Mouse (Mus musculus): ENCODE data around the gene Caln1. TPM values are rescaled to one million over a fixed set of nuclear protein-coding genes. Genes with fewer than 3 reads are reported as not detected.

Gene Caln1
- total RNA-seq, 2 experiments from 2014 or later: not detected

DNA sequence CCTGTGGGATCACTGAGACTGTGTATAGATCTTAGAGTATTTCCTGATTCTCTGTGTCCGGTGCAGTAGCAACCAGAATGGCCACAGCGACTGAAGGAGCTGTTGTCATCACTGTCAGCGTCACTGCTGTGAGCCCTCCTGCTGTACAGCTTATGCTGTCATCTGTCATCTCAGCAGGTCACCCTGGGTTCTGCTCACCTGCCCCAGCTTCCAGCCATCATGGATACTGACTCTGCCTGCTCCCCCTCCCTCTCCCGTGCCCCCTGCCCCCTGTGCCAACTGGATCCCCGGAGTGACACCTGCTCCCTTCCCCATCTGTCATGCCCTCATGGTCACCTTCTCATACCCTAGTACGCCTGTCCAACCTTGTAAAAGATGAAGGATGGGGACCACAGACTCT lies 332.5 kb downstream of the Caln1 start:
- DNase-seq: no peak

DNA sequence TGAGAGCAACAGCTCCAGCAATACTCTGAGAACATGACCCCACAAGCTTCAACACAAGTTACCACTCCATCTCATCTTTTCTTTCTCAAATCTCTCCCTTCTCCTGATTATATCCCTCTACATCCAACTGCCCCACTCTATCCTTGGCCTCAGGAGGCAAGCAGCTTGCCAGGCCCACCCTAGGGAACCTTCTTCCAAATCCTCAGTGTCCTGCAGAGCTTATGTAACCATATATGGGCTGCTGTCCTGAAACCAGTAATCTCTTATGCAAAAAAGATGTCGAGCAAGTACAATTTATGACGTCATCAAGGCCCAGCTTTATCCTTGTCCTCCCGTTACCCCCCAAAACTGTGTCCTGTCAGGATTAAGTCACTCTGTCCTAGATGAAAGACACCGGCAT lies 333.1 kb downstream of the Caln1 start:
- DNase-seq: no peak

DNA sequence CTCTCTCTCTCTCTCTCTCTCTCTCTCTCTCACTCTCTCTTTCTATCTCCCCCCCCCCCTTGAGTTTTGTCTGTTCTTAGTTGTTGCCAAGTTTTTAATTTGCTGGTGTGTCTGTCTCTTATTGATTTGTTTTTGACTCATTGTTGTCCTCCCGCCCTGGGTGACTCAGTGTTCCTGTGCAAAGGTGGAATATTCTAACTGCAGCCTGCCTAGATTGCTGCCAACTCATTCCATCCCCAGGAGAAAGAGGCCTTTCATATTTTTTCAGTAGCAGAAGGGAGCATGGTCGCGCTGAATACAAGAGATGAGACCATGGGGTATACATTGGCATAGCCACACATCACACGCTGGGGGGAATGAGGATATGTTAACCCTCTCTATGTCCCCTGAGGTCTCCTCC lies 335.6 kb downstream of the Caln1 start:
- no peak for DNase-seq

DNA sequence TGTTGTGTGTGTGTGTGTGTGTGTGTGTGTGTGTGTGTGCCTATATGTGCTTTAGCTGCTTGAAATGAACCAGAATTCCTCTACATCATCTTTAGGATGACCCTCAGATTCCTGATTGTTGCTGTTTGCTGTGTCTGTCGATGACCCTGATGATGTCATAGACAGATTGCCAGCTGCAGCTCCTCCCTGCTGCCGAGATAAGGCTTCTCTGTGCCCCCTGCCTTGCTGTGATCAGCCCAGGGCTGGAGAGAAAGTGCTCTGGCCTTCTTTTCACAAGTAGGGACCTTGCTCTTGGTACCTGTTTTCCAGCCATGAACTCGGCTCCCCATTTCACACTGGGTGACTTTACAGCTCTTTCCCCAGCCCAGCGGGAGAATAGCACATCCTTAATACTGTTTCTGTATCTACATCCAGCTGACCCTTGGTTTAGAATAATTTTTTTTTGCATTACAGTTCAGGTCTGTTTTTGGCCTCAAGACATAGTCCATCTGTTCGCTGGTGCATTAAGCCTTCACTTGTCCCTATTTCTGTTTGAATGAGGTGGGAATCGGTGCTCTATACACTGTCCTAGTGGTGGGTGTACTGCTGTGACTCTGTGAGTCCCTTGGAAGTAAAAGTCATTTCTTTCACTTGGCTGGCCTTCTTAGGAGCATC lies 337.1 kb downstream of the Caln1 start:
- no peak for DNase-seq

DNA sequence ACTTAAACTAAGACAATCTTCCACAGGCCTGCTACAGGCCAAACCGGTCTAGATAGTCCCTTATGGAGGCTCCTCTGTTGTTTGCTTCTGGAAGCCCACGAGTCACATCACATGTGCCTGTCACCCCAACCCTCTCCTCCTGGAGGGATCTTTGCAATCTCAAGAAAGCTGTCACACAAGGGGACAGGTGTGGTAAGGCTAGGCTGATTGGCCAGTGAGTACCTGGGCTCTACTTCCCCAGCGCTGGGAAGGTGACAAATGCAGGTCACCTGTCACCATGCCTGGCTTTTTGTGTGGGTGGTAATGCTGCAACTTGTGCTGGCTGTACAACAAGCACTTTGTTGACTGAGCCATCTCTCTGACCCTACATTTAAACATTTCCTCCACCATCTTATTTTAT lies 338.5 kb downstream of the Caln1 start:
- no peak for DNase-seq

DNA sequence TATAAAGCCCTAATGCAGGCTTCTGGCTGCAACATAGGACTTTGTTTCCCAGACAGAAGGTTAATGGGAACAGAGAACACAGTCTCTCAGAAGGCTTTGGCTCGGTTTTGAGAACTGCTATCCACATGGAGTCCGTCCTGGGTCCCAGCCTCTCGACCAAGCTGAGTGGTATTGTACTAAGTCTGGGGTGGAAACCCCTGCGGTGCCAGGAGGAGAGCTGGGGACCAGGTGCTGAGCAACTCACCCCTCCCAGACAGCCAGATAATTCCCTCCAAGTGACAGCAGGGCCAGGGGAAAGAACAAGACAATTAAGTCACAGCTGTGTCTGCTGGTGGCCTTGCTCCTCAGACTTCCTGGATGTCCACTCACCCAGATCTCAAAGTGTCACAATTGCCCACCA lies 339.4 kb downstream of the Caln1 start:
- DNase-seq: no peak

DNA sequence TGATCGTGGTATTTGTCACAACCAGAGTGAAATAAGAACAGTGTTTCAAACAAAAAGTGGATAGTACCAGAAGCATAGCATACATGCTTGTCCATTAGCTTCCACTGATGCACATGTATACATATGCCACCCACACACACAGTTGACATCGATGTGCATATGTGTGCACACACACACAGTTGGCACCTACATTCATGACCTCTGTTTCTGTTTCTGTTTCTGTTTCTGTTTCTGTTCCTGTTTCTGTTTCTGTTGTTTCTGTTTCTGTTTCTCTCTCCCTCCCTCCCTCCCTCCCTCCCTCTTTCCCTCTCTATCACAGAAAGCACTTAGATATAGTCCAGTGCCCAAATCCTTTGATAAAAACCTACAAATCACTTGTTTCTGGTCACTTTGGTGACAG lies 342.4 kb downstream of the Caln1 start:
- DNase-seq: no peak

DNA sequence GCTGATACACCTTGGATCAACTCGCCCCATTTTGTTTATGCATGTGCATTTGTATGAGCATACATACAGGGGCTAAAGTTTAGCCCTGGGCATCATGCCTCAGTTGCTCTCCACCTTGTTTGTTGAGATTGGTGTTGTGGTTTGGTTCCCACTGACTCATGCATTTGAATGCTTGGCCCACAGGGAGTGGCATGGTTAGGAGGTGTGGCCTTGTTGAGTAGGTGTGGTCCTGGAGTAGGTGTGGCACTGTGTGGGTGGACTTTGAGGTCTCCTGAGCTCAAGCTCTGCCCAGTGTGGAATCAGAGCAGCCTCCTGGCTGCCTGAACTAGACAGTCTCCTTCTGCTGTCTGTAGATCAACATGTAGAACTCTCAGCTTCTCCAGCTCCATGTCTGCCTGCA lies 343.0 kb downstream of the Caln1 start:
- DNase-seq: no peak

DNA sequence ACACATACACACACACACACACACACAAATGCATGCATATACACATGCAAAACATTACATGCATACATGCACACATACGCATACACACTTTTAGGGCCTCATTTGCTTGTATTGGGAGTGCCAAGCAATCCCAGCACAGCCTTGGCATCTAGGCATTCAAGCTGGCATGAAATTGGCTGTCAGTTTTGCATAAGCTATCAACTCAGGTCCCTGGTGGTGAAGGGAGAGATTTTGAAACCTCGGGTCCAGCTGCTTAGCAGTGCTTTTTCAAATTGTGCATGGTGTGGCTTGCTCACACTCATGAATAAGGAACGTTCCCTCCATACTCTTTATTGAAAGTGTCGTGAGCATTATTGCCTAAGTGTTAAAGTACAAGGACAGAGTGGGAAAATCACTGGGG lies 345.9 kb downstream of the Caln1 start:
- DNase-seq: no peak

DNA sequence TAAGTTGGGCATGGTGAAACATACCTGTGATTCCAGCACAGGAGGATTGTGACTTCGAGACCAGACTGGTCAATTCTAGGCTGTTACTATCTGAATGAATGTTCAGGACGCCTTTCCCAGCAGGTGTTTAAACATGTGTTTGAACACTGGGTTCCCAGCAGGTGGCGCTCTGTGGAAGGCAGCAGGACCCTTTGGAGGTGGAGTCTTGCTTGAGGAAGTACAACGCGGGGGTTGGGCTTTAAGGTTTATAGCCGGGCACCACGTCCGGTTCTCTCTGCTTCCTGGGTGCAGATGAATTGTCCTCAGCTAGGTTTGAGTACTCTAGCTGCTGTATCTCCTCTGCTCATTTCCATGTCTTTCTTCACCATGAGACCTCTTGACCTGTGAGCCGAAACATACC lies 349.1 kb downstream of the Caln1 start:
- peak; percentile 8 for DNase-seq

DNA sequence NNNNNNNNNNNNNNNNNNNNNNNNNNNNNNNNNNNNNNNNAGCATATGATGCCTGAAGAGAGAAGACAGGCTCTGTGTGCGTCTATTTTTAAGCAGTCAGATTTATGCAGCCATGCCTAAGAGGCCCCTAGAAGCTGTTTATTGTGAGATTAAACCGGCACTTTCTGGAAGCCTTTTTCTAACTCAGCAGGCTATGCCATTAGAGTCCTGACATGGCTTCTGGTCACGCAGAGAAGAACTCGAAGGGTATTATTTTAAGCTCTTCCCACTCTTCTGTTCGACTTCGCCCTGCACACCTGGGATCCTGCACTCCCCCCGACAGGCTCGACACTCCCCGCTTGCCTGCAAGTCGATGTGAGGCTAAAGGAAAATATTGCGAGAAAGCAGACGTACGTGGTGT lies 372.9 kb downstream of the Caln1 start:
- DNase-seq: no peak

DNA sequence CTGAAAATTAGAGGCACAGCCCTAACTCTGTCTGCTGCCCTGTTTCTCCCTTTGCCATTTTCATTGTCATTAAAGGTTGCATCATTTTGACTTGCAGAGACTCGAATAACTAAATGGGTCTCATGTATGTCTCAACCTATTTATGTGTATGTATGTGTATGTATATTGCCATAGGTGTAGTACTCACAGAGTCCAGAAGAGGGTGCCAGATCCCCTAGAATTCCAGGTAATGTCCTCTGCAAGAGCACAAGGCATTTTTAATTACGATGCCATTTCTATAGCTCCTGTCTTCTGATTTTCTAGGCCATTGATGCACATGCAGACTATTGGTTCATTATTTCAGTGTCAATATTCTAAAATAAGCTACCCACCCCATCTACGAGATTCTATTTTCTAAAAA lies 388.3 kb downstream of the Caln1 start:
- DNase-seq: peak; percentile 7

DNA sequence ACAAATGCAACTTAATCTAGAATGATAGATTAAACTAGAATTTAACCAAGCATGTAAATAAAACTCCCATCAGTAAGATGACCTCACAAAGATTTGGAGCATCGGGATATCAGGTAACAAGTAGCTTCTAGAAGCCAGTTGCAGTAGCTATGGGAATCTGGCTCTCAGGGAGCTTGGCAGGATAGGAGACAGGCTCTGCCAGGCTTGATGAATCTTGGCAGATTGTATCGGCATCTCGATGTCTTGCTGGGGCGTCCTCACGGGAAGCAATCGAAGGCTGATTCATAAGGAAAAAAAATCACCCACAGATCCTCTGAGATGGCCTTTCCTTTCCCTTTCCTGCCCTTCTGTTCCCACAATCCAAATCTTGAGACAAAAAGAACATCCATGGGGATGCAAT lies 396.5 kb downstream of the Caln1 start:
- no peak for DNase-seq

DNA sequence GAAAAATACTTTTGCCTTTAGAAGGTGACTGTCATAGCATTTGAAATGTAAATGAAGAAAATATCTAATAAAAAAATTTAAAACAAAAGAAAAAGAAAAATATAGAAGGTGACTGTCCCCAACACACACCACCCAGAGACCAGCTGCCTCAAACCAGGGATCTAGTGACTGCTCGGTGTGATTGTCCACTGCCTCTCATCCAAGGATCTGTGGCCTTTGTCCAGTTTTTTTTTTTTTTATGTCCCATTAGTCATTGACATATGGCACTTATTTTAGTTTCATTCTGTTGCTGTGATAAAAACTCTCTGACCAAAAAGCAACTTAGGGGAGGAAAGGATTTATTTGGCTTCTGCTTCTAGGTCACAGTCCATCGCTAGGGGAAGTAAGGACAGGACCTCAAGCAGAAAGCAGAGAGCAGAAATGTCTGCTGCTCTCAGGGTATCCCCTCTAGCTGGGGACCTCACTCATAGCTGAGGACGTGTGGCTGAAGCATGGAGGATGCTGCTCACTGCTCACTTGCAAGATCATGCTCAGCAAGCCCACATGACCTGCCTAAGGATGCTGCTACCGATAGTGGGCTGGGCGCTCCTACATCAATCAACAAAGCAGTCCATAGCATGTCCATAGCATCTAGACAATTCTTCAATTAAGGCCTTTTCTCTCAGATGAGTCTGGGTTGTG lies 401.9 kb downstream of the Caln1 start:
- DNase-seq: no peak

DNA sequence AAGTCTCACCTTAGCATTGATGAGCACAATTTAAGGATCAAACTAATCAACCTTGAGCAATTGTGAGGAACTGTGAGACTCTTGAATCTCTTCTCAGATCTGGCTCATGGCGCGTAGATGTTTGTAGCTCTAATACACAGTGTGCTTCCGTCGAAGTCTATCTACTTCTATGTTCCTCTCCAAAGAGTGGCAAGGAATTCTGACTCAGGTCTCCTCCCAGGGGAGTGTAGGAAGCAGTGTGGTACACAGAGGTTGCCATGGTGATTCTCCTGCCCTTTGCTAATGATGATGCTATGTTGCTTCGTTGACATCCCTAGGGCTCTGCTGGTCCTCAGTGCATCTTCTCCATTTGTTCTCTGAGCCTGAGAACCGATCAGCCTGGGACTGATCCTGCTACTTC lies 403.2 kb downstream of the Caln1 start:
- no peak for DNase-seq

DNA sequence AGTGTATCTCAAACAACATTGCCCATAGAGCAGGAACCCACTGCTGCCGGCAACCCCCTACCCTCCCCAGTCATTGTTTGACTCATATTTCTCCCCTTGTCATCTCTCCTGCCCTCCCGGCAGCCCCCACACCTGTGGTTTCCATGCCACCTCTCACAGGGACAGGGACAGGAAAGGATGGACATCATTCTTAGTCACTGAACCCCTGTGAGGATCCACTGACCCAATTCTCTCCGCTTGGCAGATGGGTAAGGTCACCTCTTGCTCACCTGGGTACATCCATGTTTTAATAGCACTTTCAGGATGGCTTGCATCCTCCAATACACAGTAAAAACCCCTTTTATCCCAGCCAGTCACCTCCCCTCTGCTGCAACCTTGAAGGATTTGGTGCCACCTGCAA lies 405.7 kb downstream of the Caln1 start:
- no peak for DNase-seq

DNA sequence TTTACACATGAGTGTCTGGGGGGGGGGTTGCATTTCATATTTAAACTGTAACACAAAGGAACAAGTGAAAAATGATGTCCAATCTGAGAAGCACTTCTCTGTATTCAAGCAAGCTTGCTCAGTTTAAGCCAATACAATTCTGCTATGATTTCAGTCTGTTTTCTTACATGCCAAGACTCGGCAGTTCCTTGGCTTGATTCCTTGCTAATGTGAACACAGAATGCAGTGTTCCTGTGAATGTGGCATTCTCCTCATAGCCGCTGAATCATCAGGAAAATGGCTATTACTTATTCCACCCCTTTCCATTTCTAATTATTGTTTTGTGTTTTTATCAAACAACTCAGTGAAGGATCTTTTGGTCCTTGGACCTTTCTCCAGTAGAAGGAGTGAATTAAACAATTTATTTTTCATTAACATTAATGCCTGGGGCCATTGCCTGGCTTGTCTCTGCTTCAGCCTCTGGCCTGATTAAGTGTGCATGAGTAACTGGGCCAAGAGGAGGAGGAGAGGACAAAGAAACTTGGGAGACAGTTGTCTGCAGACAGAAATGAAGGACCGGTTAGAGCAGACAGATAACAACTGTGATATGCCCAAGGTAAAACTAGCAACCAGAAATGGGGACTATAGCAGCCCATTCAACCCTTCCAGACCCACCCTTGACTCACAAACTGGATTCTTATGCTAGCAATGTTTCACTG lies 423.6 kb downstream of the Caln1 start:
- no peak for DNase-seq

DNA sequence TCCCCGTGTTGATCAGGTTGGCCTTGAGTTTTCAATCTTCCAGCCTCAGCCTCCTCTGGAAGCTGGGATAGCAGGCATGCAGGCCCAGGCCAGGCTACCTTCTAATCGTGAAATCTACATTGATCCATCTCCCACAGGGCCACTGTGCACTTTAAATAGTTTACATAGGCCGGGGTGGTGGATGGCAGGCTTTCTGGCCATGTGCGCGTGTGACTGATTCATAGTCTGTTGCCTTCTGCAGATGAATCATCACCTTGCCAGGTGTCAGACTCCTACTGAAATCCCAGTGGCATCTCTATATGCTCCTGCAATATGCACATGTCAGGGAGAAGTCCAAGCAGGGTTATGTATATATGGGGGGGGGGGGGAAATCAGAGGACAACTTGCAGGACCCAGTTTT lies 428.5 kb downstream of the Caln1 start:
- DNase-seq: no peak

DNA sequence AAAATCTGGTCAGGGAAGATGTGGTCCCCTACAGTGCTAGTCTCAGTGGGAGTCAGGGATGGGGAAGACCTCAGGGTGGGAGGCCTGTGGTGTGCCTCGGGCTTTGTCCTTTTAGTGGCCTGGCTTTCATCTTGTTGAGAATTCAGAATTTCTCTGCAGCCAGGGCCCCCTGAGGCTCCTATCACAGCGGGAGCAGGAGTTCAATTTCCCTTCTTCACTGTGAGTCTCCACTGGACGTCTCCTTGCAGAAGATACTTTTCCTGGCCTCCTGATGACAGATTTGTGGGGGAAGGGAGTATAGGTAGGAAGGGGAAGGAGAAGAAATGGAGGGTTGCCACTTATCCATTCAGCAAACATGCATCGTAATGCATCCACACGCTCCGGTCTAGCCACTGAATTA lies 441.1 kb downstream of the Caln1 start:
- DNase-seq: no peak

DNA sequence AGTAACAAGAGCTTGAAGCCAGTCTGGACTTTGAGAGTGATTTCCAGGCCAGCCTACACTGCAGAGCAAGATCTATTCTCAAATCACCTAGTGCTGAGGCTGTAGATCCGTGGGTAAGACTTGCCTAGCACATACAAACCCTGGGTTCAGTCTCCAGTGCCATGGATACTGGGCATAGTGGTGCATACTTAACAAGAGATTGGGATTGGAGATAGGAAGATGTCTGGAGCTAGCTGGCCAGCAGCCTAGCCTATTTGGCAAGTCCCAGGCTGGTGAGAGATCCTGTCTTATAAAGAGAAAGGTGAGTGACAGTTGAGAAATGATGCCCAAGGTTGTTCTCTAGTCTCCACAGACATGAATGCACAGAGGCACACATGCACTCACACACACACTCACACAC lies 441.6 kb downstream of the Caln1 start:
- no peak for DNase-seq

DNA sequence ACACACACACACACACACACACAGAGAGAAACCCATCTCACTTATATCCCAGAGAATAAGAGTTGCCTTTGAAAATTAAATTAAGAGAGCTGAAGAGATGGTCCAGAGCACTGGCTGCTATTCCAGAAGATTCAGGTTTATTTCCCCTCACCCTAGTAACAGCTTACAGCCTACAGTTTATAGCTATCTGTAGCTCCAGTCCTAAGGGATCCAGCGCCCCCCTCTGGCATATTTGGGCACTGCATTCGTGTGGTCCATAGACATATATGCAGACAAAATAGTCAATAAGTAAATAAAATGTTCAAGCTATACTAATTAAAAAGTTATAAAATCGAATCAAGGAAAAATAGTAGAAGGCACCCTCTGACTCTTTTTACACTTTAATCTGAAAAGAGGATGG lies 442.0 kb downstream of the Caln1 start:
- peak; percentile 51 for DNase-seq

DNA sequence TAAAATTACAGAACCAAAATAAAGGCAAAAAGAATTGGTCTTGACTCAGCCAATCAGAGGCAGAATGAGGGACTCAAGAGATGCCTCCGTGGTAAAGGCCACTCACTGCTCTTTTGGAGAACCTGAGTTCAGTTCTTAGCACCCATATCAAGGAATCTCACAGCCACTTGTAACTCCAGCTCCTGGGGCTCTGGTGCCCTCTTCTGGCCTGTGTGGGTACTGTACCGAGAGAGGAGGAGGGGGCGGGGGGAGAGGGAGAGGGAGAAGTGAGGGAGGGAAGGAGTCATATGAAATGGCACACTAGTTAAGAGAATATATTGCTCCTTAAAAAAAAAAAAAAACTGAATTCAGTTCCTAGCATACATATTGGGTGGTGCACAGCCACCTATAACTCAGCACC lies 442.7 kb downstream of the Caln1 start:
- no peak for DNase-seq

DNA sequence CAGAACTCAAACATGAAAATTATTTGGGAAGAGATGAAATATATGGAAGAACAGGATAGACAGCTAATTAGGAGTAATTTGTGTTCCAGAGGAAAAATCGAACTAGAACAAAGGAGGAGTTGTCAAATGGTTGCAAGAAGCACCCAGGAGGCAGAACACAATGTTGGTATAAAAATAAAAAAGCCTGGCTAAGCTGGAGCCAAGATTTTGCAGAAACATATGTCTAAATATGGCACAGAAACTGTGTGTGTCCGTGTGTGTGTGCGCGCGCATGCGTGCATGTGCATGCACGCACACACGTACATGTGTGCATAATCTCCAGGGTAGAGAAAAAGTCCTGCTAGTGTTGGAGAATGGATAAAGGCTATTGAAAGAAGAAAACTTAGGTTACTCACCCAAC lies 443.3 kb downstream of the Caln1 start:
- no peak for DNase-seq

DNA sequence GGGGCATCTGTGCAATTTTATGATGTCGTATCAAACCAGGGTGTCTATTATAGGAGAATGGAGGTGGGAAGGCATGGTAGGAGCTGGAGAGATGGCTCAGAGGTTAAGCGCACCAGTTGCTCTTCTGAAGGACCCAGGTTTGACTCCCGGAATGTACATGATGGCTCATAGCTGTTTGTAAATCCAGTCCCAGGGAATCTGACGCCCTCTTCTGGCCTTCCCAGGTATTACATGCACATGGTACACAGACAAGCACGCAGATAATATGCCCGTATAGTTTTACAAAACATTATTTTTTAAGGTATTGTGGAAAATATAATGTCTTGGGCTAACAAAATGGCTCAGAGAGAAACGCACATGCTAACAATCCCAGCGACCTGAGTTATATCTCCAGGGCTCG lies 443.8 kb downstream of the Caln1 start:
- no peak for DNase-seq

All from heart, postnatal 4 days (tissue).